Mouse (Mus musculus) midbrain, postnatal 0 days (tissue): ENCODE data around the gene Olfr549. TPM values are rescaled to one million over a fixed set of nuclear protein-coding genes. Genes with fewer than 3 reads are reported as not detected.

Experiments used
- ATAC-seq: fragments of 200-750 bp; cut with Nextera tagmentation; 2 replicates; pipeline ENCODE4 v1.8.0; 2017; ENCODE audit warnings: moderate number of reproducible peaks, mild to moderate bottlenecking, moderate TSS enrichment, moderate library complexity; ENCODE audit not compliant: low FRiP score
- DNase-seq: peaks from one replicate; pipeline ENCODE4 v3.0.0-alpha.2; 2015; ENCODE audit warnings: low spot score
- H3K27ac ChIP-seq: fragments of 300-500 bp; sonication (generic); 2 replicates; pipeline ENCODE4 v1.5.1; 2014; ENCODE audit warnings: low read depth, mild to moderate bottlenecking, low read length, mixed read lengths
- H3K27me3 ChIP-seq: fragments of 300-500 bp; sonication (generic); 2 replicates; pipeline ENCODE4 v1.6.1; 2014; ENCODE audit warnings: low read length, control low read depth, mixed read lengths; ENCODE audit not compliant: insufficient read depth
- H3K36me3 ChIP-seq: fragments of 300-500 bp; sonication (generic); 2 replicates; pipeline ENCODE4 v1.6.1; 2014; ENCODE audit warnings: low read length, control low read depth, mixed read lengths; ENCODE audit not compliant: insufficient read depth
- H3K4me1 ChIP-seq: fragments of 300-500 bp; sonication (generic); 2 replicates; pipeline ENCODE4 v1.6.1; 2014; ENCODE audit warnings: mild to moderate bottlenecking, control low read depth, antibody characterized with exemption, low read length, mixed read lengths; ENCODE audit not compliant: insufficient read depth
- H3K4me2 ChIP-seq: fragments of 300-500 bp; sonication (generic); 2 replicates; pipeline ENCODE4 v1.6.1; 2014; ENCODE audit warnings: low read depth, mild to moderate bottlenecking, low read length, mixed read lengths; ENCODE audit not compliant: poor library complexity, severe bottlenecking
- H3K4me3 ChIP-seq: fragments of 300-500 bp; sonication (generic); 2 replicates; pipeline ENCODE4 v1.5.1; 2014; ENCODE audit warnings: low read depth, mild to moderate bottlenecking, low read length, moderate library complexity
- H3K9ac ChIP-seq: fragments of 300-500 bp; sonication (generic); replicated peaks from 2 replicates; pipeline ENCODE4 v1.6.1; 2014; ENCODE audit warnings: mild to moderate bottlenecking, low read length, moderate library complexity, mixed read lengths; ENCODE audit not compliant: poor library complexity, severe bottlenecking
- H3K9me3 ChIP-seq: fragments of 300-500 bp; sonication (generic); 2 replicates; pipeline ENCODE4 v1.6.1; 2016; ENCODE audit warnings: low read length, control low read depth
- CTCF ChIP-seq: IDR thresholded peaks from 2 replicates; pipeline ENCODE4 v1.5.1; 2016; ENCODE audit warnings: antibody characterized with exemption, mild to moderate bottlenecking
- WGBS: fragments of 180-500 bp; shearing (Covaris S2); extraction: QIAGEN DNeasy Blood & Tissue Kit; methylation state at CpG from one replicate; pipeline ENCODE4 v1.1.7; 2014; 5-methylcytosine and 5-hydroxymethylcytosine counted together
- polyA plus RNA-seq: library from polyadenylated mRNA; unstranded; fragments of >200 nt; fragmentation: Nextera tagmentation; extraction: Ambion mirVana; gene quantifications from 2 replicates; pipeline ENCODE4 v1.2.1, GENCODE M21; 2015
- total RNA-seq: library from RNA; depleted of rRNA; stranded (reverse); fragments of >200 nt; gene quantifications from 2 replicates; pipeline ENCODE4 v1.2.3, GENCODE M21; 2014; rRNA removed

Olfr549 gene
- not detected in 2 replicates for total RNA-seq
- not detected in 2 replicates for polyA plus RNA-seq

DNA sequence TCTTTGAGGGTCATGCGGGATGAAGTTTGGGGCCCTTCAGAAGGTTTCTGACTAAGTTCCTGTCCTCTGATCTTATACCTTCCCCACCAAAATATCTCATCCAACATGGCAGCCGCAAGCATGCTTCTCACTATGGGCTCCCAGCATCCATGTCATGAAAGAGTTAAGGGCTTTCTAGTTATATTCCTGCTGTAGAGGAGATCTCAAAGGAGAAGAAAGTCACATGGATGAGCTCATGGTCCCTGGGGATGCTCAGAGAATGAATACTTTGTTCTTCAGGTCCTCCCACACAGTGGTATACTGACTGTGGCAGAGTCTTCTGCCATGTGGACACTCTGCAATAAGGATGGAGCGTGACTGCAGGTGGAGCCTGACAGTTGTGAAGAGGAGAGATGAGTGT lies at the start of gene Olfr549:
TSS of gene Olfr549 (plus strand) at position 301 of the 400 bp plus-strand sequence.
- Histone ChIP-seq H3K4me3 (no peak within 1 kb of the TSS), H3K36me3 (no peaks in the 10 kb centered on the region), H3K4me1 (no peaks in the 10 kb centered on the region), H3K27ac (no peak within 1 kb of the TSS), H3K9me3 (no peaks in the 10 kb centered on the region), H3K9ac (no peak within 1 kb of the TSS), H3K4me2 (no peak within 1 kb of the TSS), H3K27me3 (no peaks in the 10 kb centered on the region)
- TF ChIP-seq CTCF, result no peak
- DNase-seq (no peak), ATAC-seq (no peak)
- 93% methylated on average over 3 of the region's 3 CpGs for WGBS

GRCm38 (mm10) chr7:102501986-102502385 lies 47.7 kb upstream of the Olfr549 start:
- Histone ChIP-seq H3K4me1 (no peaks in the 10 kb centered on the region), H3K9me3 (no peaks in the 10 kb centered on the region), H3K4me3 (no peak overlapping the region), H3K9ac (no peak overlapping the region), H3K27ac (no peak overlapping the region), H3K4me2 (no peak overlapping the region), H3K36me3 (no peaks in the 10 kb centered on the region), H3K27me3 (no peaks in the 10 kb centered on the region)
- DNase-seq (no peak), ATAC-seq (no peak)
- TF ChIP-seq CTCF, result no peak
- WGBS, result 81% methylated on average over 5 of the region's 5 CpGs

DNA sequence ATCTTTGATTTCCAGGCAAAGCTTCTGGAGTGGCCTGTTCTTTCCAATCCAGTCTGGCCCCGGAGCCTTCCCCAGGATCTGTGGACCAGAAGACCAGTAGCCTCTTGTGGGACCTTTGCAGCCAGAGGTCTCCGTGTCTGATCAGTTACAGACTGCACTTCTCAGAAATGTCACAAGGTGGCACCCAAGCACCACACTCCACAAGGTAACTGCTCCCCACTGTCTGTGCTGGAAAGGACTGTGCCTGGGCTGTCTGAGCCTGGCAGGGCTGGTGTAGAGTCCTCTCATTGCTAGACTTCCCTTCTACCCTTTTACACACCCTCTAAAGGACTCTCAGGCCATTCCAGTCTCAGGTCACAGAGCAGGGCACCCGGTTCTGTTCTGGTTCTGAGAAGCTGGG lies 42.8 kb upstream of the Olfr549 start:
- ATAC-seq (peak; percentile 83), DNase-seq (peak; percentile 78)
- no peaks in the 10 kb centered on the region for H3K36me3 ChIP-seq
- no peaks in the 10 kb centered on the region for H3K4me1 ChIP-seq
- no peaks in the 10 kb centered on the region for H3K9me3 ChIP-seq
- WGBS, result 35% methylated on average over 3 of the region's 3 CpGs
- H3K4me2 ChIP-seq, result no peak overlapping the region
- no peak overlapping the region for H3K4me3 ChIP-seq
- H3K27ac ChIP-seq, result no peak overlapping the region
- TF ChIP-seq CTCF, result peak; percentile 97
- H3K27me3 ChIP-seq, result no peaks in the 10 kb centered on the region
- H3K9ac ChIP-seq, result no peak overlapping the region

DNA sequence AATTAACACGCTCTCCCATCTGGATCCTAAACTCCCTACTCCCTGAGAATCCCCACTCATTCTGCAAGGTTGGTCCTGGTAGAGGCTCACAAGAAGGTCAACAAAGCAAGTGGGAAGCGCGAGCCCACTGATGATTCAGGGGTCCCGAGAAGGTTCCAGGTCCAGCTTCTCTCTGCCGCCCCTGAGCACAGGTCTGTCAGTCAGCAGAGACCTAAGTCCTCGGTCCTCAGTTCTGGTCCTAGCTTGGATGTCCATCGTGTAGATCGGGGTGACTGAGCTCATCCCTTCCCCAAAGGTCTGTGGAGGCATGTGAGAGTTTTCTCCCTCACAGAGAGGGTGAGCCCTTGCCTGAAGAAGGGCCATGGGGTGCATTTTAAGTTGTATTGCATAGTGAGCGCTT lies 41.6 kb upstream of the Olfr549 start:
- H3K27me3 ChIP-seq, result no peaks in the 10 kb centered on the region
- no peaks in the 10 kb centered on the region for H3K36me3 ChIP-seq
- DNase-seq, result no peak
- no peak overlapping the region for H3K4me2 ChIP-seq
- TF ChIP-seq CTCF, result no peak
- ATAC-seq, result no peak
- 93% methylated on average over 9 of the region's 9 CpGs for WGBS
- H3K4me1 ChIP-seq, result no peaks in the 10 kb centered on the region
- no peak overlapping the region for H3K9ac ChIP-seq
- H3K9me3 ChIP-seq, result no peaks in the 10 kb centered on the region
- H3K4me3 ChIP-seq, result no peak overlapping the region
- H3K27ac ChIP-seq, result no peak overlapping the region

DNA sequence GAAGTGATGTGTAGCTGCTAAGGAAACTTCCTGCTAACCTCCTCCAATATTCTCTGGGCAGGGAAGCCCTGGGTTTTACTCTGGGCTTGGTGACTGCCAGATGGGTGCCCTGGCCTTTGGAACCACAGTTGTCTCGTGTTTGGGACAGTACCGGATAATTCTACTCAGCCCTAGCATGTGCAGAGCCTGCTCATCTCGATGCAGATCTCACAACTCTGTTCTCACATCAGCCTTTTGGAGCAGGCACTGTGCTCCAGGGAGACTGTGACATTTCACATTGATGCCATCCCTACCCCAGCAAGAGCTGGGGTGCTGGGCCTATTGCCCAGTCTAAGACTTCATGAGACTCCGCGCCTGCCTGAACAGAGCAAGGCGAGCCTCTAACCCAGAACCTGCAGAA lies 41.0 kb upstream of the Olfr549 start:
- no peak overlapping the region for H3K9ac ChIP-seq
- WGBS, result 92% methylated on average over 6 of the region's 6 CpGs

GRCm38 (mm10) chr7:102509726-102510125 lies 39.9 kb upstream of the Olfr549 start:
- Histone ChIP-seq H3K9me3 (no peaks in the 10 kb centered on the region), H3K9ac (no peak overlapping the region), H3K27ac (no peak overlapping the region), H3K36me3 (no peaks in the 10 kb centered on the region), H3K4me2 (no peak overlapping the region), H3K4me3 (no peak overlapping the region), H3K4me1 (no peaks in the 10 kb centered on the region), H3K27me3 (peaks cover 5% of the 10 kb centered on the region; the same call in 1 of the 2 replicates)
- no peak for DNase-seq
- no peak for ATAC-seq
- 76% methylated on average over 7 of the region's 7 CpGs for WGBS
- TF ChIP-seq CTCF, result no peak

More for the DNA sequence above, 41.0 kb upstream of the Olfr549 start:
- no peak overlapping the region for H3K4me2 ChIP-seq
- H3K36me3 ChIP-seq, result no peaks in the 10 kb centered on the region
- ATAC-seq (no peak), DNase-seq (no peak)
- H3K4me1 ChIP-seq, result no peaks in the 10 kb centered on the region
- no peak overlapping the region for H3K27ac ChIP-seq
- no peak overlapping the region for H3K4me3 ChIP-seq
- H3K27me3 ChIP-seq, result peaks cover under 1% of the 10 kb centered on the region; the same call in 1 of the 2 replicates
- no peak for TF ChIP-seq CTCF
- no peaks in the 10 kb centered on the region for H3K9me3 ChIP-seq
